Mouse (Mus musculus) gastrocnemius, postnatal 14 days (tissue): ENCODE measurements at regions not wholly inside any gene's neighbourhood (a gene's known extent, or its start where the extent isn't known, plus 50 kb on each side); places are given as distances from the start of the nearest gene placed in this dataset.

ENCODE experiments used
- DNase-seq: peaks from one replicate; pipeline ENCODE4 v3.0.0; 2021; ENCODE audit warnings: mixed read lengths
- intact Hi-C: fragments of 180-260 bp; cut with DNase I; formaldehyde crosslinking; loops from one replicate; pipeline ENCODE4 v1.15.1; 2025; ENCODE audit warnings: low total_unique reads

DNA sequence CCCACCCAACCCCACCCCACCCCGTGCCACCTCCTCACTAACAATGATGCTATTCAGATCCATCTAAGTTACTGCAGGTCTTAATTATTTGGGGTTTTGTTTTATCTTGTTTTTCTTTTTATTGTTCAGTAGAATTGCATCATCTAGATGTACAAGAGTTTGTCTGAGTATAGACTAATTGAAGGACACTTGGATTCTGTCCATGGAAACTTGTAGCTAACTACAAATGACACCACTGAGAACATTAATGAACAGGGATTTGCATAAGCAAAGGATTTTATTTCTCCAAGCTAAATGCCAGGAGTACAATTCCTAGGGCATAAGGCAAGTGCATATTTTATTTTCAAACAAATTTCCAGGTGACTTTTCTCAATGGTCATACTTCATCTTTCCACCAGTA is 318.4 kb upstream of the Slc7a11 start:
- intact Hi-C loops = no loop called here
- DNase-seq = no peak

DNA sequence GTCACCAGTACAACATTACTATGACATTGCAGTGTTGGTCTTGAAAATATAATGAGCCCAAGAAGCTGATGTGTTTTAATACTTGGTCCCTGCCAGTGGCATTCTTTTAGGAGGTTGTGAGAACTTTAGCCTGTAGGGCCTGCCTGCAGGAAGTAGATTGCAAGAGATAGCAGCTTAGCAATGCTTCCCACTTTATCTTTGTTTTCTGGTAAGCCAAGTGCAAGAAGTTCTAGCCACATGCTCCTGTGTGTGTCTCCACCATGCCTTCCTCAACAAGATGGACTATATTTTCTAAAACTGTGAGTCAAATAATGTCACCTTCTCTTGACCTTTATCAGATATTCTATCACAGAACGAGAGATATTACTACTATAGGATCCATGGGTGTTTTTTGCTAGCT is 314.7 kb upstream of the Slc7a11 start:
- intact Hi-C loops = no loop called here
- no peak for DNase-seq

DNA sequence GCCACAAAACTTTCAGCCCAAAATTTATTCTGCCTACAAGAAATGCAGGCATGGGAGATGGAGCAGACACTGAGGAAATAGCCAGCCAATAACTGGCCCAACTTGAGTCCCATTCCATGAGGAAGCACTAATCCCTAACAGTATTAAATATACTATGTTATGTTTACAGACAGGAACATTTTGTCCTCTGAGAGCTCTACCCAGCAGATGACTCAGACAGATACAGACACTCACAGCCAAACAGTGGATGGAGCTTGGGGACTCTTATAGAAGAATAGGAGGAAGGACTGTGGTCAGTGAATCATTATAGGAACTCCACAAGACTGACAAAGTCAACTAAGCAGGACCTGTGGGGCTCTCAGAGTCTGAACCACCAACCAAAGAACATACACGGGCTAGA is 293.8 kb upstream of the Slc7a11 start:
- intact Hi-C loops = no loop called here

DNA sequence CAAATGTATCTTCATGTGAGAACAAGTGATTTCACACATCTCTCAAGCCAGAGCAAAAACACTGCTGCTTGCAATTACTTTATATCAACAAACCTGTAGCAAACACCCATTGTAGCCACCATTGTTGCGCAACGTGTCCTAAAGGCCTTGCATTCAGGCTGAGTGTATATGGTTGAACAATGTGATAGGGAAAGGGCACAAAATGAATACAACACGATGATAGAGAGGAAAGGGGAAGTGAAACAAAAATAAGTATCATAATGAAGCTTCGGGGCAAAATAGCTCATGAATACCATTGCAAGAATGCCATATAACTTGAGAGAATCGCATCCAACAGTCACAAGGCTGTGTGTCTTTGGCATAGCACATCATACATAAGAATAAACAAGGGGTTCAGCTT is 275.6 kb upstream of the Slc7a11 start:
- DNase-seq = no peak
- intact Hi-C loops = no loop called here

More for the DNA sequence above, 293.8 kb upstream of the Slc7a11 start:
- no peak for DNase-seq

DNA sequence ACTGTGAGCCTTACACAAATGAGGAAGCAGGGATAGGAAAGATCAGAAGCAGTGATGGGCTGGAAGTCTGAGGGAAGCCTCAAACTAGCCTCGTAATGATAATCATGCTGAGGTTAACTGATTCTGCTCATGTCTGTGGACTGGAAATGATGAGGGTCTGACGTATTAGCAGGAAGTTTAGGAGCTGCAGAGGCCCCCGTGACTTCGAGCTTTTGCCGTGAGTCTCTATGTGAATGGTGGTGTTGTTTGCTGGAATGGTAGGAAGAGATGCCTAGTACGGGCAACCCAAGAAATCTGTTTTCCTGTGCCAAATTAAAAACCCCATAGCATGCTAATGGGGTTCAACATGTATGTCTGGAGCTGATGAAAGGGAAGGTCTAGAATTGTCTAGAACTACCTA is 270.0 kb upstream of the Slc7a11 start:
- intact Hi-C loops = no loop called here
- DNase-seq = no peak

DNA sequence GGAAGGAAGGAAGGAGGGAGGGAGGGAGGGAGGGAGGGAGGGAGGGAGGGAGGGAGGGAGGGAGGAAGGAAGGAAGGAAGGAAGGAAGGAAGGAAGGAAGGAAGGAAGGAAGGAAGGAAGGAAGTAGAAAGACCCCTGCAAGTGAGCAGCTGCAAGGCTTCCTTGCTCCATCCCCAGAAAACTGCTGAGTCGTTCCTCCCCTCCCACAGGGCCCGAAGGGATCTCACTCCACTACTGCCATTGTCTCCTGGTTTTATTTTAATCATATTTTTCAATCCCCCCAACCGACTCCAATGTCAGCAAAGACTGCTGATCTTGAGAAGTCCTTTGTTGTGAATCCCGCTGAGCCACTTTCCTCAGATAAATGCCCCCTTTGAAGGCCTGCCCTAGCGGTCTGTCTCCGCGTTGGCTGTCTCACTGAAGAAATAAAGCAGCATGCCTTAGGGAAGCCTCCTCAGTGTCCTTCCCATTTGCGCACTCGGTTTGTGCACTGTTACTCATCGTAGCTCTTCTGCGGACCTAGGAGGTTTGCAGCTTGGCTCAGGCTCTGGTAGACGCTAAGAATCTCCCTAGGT is 266.1 kb upstream of the Slc7a11 start:
- intact Hi-C loops = no loop called here
- no peak for DNase-seq

DNA sequence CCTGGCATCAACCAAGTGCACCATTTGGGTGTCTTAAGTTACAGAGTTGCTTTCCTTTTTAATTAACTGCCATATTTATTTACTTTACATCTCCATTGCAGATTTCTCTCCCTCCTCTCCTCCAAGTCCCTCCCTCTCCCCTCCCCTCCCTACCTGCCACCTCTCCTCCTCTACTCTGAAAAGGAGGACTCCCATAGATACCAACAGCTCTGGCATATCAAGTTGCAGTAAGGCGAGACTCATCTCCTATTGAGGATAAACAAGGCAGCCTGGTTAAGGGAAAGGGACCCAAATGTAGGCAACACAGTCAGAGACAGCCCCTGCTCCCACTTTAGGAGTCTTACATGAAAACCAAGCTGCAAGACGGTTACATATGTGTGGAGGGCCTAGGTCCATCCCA is 263.3 kb upstream of the Slc7a11 start:
- intact Hi-C loops = no loop called here
- no peak for DNase-seq

DNA sequence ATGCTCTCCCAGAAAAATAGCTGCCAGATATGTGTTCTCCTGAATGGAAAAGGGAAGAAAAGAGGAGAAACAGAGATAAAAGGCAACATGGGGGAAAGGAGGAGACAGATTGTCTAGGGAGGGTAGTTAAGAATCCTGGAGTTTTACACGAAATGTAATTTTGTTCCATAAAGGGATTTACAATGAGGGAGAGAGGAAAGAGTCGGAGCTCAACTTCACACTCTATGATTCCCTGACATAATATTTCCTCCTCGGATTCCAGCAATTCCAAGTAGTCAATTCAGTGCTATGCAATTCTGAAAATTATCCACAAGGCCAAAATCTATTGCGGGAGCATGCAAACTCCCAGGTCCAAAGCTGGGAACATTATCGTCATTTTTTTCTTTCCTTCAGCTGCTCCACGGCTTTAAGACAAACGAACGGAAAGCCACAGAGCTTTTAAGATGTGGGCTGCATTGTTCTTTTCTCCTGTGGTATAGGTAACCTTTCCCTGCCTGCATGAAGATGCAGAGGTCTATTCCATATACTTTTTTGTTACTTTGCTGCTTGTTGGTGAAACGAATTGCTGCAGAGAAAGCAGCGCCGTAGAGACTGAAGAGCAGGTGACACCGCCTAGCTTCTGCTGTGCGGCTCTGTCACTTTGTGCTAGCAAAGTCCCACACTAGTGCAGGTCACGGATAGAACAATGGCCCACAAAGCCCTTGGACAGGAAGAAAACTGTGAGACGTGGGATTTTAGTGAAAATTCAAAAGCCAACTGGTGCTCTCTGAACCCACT is 251.7 kb upstream of the Slc7a11 start:
- no peak for DNase-seq
- intact Hi-C loops = no loop called here

DNA sequence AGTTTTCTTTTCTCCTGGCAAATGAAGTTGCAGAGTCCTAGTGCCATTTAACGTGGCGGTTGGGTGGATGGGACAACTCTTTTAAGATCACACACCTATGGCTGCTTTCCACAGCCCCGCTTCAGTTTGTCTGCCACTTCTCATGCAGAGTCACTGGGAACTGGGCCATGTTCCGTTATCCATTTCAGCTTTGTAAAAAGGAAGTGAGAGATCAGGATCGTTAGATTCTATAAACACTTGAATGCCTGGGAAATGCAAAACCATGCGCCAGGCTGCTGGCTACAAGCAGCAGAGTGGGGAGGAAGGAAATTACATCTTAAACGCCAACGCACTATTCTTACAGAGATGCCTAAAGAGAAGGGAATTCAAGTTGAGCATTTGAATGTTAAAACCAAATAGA is 251.1 kb upstream of the Slc7a11 start:
- intact Hi-C loops = no loop called here
- peak; percentile 33 for DNase-seq

DNA sequence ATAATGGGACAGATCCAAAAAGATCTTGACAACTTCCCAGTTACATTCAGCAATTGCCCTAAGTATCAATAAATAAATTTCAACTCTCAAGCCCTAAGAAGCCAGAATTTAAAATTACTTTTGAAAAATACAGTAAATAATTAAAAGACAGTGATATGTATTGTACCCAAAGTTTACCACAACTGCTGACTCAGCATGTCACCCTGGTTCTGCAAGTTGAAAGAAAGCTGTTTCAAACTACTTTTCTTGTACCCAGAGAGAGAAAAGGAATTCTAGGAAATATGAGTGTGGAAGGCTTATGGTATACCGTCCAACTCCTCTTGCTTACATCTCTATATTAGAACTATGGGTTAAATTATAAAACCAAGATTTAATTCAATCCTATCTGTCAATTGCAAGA is 248.9 kb upstream of the Slc7a11 start:
- intact Hi-C loops = no loop called here
- DNase-seq = no peak

DNA sequence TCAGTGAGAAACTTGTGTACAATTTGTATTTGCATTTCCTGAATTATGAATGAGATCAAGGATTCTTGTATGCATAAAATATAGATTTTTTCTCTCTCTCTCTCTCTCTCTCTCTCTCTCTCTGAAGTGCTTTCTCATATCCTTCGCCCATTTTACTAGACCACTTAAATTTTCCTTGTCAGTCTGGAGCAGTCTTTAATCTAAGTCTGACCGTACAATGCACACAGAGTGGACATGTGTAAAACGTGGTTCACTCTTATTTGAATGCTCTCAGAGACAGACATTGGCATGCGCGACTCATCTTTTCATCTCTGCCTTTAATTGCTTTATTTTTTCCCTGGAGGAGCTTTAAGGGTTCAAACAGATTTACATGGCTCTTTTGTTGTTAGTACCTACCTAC is 247.3 kb upstream of the Slc7a11 start:
- intact Hi-C loops = no loop called here
- no peak for DNase-seq

DNA sequence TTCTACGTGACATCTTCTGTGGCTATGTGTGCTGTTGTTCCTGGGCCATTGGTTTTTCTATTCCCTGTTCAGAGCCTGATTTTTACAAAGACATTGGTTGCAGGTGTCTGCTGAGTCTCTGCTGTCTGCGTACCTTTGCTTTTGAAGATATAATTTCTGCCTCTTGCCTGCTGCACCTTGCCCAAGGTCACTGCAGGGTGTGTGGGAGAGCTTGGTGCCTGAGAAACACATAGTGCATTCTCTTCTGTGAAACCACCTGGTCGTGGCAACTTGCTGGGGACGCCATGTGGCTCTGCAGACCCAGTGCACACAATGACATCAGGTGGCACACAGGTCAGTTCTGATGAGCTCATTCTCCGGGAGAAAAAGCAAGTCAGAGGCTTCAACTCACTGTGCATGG is 246.0 kb upstream of the Slc7a11 start:
- intact Hi-C loops = no loop called here
- no peak for DNase-seq

DNA sequence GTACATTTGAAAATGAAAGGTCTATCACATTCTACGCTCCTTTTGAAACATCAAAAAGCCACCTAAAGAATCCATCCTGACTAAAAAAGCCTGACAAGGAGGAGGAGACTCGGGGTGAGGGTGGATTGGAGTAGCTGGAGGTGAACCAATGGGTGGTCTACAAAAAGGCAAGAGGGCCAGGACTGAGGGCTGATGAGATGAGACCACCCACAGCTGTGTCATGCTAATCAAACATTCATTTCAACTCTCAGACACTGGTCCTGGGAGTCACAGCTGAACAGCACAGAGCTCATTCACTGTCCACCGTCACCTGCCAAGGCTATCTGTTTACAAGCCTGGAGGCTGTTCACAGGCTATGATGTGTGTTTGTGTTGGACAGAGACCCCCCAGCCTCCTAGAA is 244.3 kb upstream of the Slc7a11 start:
- no peak for DNase-seq
- intact Hi-C loops = no loop called here

DNA sequence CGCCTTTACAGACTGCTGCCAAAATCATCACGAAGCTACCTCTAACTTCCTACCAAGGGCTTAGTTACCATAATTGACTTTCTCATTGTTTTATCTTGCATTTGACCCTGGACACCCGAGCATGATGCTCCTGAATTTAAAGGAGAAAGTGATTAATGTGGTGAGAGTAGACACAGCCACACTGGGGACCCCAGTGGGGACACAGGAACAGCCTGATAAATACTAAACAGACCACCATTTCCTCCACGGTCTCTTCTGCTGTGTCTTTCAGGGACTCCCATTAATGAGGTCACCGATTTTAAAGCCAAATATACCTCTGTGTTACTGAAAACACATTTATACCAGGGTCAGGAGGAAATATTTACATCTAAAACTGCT is 235.2 kb upstream of the Slc7a11 start:
- no peak for DNase-seq
- intact Hi-C loops = no loop called here

DNA sequence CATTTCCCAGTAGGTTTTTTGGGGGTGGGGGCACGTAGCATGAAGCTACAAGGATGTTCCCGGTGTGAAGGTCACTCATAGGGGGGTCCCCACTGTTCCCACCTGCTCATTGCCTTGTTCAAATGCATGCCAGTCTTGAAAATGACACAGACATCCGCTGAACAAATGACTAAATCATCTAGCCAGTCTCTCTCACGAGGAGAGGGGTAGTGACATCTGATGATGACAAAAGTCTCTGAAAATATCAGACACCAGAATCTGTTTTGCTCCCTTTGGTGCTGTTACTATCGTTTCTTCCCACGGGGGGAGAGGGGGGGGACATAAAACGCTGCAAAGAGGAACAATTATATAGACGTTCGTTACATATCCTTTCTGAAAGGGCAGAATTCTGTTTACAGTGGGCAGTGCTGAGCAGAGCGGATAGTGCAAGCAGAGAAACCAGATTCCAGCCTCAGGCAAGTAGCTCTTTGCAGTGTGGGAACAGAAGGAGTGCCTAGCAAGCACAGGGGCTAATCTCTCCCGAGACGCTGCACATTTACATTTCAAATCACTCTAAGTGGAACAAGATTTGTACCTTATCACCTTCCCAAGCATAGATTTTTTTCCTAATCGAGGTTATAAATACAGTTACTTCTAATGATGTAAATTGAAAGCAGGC is 234.7 kb upstream of the Slc7a11 start:
- DNase-seq = no peak
- intact Hi-C loops = no loop called here

DNA sequence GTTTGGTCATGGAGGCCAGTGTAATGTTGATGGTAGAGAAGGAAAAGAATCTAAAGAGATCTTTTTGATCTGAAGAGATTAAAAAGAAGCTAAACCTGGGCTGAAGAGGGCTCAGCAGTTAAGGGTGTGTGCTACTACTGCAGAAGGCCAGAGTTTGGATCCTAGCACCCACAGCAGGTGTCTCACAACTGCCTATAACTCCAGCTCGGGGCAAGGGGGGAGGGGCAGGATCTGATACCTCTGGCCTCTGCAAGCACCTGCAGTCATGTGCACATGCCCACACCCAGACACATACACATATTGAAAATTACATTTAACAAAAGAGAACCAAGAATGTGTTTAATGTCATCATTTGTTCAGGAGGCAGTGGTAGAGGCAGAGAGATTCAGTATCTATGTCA is 232.4 kb upstream of the Slc7a11 start:
- intact Hi-C loops = no loop called here
- no peak for DNase-seq

DNA sequence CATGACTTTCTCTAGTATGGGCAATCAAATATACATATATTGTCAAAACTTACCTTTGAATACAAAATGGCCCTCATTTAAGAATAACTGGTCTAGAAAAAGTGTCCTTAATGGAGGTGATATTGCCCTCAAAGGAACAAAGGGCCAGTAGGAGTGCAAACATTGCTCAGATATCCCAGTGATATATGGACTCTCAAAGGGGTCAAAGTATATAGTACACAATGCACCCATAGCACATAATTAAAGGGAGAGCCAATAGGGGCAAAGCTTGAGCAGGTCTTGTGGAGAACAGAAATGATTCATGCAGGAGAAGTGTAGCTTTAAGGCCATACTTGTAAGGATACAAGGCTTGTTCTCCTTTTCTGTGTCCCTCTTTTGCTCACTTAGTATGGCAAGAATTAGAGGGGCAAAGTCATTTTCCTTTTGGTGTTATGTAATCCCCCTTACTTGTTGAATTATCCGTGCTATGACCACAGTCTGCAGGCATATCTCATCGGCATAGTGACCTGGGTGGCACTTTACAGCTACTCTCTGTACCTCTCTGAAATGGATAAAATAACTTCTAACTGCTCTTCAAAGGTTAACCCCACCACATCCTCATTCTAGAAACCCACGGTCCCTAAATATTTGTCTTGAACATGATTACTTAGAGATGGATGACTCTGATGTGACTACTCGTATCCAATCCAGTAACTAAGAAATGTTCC is 231.6 kb upstream of the Slc7a11 start:
- no peak for DNase-seq
- intact Hi-C loops = no loop called here

DNA sequence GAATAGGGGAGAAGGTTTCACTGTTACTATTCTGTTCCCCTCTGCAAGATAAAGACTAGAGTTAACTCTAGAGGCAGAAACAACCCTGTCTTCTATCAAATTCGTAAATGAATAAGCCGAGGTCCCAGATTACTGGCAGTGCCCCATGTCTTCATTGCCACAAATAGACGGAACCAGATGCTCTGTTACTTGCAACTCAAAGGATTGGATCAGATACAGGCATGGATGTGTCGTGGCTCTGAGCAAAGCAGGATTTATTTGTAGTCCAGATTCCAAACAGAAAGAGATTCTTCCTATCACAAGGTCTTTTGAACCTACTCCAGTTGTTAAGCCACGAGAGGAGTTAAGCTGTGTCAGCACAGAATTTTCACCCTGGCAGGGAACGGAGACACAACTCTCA is 221.9 kb upstream of the Slc7a11 start:
- intact Hi-C loops = no loop called here
- DNase-seq = no peak

DNA sequence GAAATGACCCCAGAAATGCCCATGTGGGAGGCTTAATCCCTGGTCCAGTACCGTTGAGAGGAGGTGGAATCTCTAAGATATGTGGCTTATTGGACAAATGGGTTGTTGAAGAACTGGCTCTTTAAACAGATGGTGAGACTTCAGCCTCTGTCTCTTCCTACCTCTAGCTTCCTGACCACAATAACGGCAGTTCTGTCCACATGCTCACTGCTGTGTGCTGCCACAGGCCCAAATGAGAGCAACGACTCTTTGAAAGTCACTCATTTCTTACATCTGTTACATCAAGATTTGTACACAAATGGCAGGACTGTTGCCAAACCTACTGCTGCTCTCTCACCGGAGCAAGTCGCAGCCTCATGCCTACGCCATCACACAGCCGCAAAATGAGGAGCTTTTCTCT is 217.6 kb upstream of the Slc7a11 start:
- intact Hi-C loops = no loop called here
- DNase-seq = no peak

DNA sequence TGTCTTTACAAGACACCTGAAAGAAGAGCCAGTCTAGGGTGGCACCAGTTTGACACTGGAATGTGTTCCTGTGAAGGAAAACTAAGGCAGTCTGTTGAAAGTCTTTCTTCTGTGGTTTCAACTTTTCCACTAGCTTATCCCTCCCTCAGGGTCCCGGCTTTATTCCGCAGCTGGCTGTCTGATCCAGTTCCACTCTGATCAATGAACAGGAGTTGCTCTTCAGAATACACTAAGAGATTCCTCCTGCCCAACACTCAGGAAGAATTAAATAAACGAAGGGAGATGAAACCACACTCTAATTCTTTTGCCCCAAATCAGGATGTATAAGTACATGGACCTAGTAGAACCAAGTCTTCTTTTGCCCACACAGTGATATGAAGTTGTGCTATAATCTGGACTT is 217.2 kb upstream of the Slc7a11 start:
- DNase-seq = no peak
- intact Hi-C loops = no loop called here

DNA sequence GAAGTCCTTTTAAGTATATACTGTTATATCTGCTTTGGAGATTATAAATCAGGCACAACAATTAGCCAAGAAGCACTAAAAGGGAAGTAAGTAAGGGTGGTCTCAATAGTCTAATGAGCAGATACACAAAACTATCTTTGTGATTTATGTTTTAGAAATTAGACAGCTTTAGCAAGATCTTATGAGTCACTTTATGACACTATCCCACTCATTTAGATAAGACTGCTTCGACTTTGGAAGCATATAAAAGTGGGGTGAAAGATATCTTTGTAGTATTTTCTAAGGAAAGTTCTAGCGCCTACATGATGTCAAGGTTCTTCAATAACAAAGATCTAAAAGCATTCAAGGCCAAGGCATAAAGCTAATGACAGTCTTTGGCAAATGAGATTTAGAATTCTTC is 214.5 kb upstream of the Slc7a11 start:
- intact Hi-C loops = no loop called here
- no peak for DNase-seq
